Mouse (Mus musculus): ENCODE measurements at regions not wholly inside any gene's neighbourhood (a gene's known extent, or its start where the extent isn't known, plus 50 kb on each side); places are given as distances from the start of the nearest gene placed in this dataset.
"Not testable (repeated sequence)": the region's sequence is repeated elsewhere in the genome, so short reads cannot be mapped to it uniquely, and the experiment has no call there.

DNA sequence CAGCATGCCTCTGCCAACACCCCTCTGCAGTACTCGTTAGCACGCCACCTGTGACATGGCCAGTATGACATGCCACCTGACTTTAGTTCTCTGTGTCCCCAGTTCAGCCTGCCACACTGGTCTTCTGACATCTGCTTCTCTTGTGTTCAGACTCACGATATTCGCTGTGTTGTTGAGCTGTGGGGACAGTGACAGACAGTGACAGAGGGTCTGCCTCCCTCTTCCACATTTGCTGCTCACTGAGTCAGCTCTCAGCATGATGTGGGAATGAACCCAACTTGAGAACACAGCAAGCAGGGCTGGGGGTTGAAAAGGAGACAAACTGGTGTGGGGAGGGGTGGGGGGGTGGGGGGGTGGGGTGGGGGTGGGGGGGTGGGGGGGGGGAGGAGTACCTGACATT, 91.0 kb downstream of the Fam43a start:
- H3K27me3 ChIP-seq, result no peaks in the 10 kb centered on the region
- no peak overlapping the region for H3K4me3 ChIP-seq
- no peak overlapping the region for H3K27ac ChIP-seq
- ATAC-seq (ENCODE audit: low FRiP score), result no peak
- H3K4me2 ChIP-seq (replicated peaks), result no peak overlapping the region
- H3K36me3 ChIP-seq, result no peaks in the 10 kb centered on the region
- peaks cover 7% of the 10 kb centered on the region for H3K4me1 ChIP-seq
- H3K9me3 ChIP-seq (replicated peaks), result no peaks in the 10 kb centered on the region
- H3K9ac ChIP-seq, result no peak overlapping the region
- WGBS, result 69% methylated on average over 4 of the region's 4 CpGs

DNA sequence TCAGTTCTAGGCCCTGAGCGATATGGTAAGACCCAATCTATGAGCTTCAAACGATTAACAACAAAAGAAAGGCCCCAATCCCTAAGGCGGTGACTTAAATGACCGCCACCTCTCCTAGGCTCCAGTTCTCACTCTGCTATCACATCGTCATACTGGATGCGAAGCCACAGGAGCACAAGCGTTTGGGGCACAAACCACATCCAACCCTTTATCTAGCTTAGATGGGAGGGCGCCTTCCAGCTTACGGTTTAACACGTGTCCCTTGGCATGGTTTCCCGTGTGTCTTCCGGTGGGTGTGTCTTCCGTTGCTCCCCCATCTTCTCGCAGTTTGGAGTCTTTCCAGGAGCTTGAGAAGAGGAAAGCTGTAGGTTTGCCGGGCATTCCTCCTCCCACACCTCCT, 92.4 kb downstream of the Fam43a start:
- Histone ChIP-seq H3K4me2 (replicated peaks) (no peak overlapping the region), H3K36me3 (no peaks in the 10 kb centered on the region), H3K4me1 (peaks cover 7% of the 10 kb centered on the region), H3K9me3 (replicated peaks) (no peaks in the 10 kb centered on the region), H3K9ac (no peak overlapping the region), H3K27me3 (no peaks in the 10 kb centered on the region), H3K4me3 (no peak overlapping the region), H3K27ac (no peak overlapping the region)
- 93% methylated on average over 15 of the region's 15 CpGs for WGBS
- ATAC-seq (ENCODE audit: low FRiP score), result no peak

GRCm38 (mm10) chr16:30692541-30693141, 93.1 kb downstream of the Fam43a start:
- H3K9me3 ChIP-seq (replicated peaks), result no peaks in the 10 kb centered on the region
- no peak overlapping the region for H3K9ac ChIP-seq
- no peaks in the 10 kb centered on the region for H3K27me3 ChIP-seq
- H3K4me1 ChIP-seq, result peaks cover 7% of the 10 kb centered on the region
- H3K4me3 ChIP-seq, result no peak overlapping the region
- H3K4me2 ChIP-seq (replicated peaks), result no peak overlapping the region
- no peaks in the 10 kb centered on the region for H3K36me3 ChIP-seq
- ATAC-seq (ENCODE audit: low FRiP score), result no peak
- 61% methylated on average over 5 of the region's 5 CpGs for WGBS
- no peak overlapping the region for H3K27ac ChIP-seq

GRCm38 (mm10) chr16:30693206-30693605, 93.7 kb downstream of the Fam43a start:
- Histone ChIP-seq H3K27me3 (no peaks in the 10 kb centered on the region), H3K27ac (no peak overlapping the region), H3K4me3 (no peak overlapping the region), H3K9me3 (replicated peaks) (no peaks in the 10 kb centered on the region), H3K9ac (no peak overlapping the region), H3K4me1 (peaks cover 10% of the 10 kb centered on the region), H3K4me2 (replicated peaks) (no peak overlapping the region), H3K36me3 (no peaks in the 10 kb centered on the region)
- WGBS, result 77% methylated on average over 3 of the region's 3 CpGs
- no peak for ATAC-seq (ENCODE audit: low FRiP score)

DNA sequence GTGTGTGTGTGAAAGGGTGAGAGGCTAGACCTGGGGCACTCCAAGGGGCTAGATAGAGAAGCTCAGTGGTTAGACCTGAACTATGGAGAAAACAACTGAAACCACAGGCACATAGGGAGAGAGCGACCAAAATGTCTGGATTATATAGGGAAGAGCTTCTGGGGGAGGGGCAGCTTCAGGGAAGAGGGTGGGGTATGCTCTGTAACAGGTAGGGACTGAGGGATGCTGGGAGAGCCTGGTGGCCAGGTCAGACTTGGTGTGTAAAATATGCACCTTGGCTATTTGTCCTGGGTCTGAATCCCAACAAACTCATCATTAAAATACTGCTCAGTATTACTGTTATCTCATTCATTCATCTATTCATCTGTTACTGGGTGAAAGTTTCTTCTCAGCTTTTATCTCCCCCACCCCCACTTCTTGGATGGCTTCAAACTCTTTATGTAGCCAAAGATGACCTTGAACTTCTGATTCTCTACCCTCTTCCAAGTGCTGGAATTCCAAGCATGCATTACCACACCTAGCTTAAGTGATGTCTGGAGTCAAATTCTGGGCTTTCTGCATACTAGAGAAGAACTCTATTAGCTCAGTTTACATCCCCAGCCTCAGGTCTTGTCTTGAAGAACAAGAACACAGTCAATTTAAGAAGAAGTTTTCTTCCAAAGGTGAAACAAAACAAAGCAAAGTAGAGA, 94.5 kb downstream of the Fam43a start:
- Histone ChIP-seq H3K4me3 (no peak overlapping the region), H3K27ac (no peak overlapping the region), H3K9me3 (replicated peaks) (no peaks in the 10 kb centered on the region), H3K4me1 (peaks cover 10% of the 10 kb centered on the region), H3K9ac (no peak overlapping the region), H3K36me3 (no peaks in the 10 kb centered on the region), H3K27me3 (no peaks in the 10 kb centered on the region), H3K4me2 (replicated peaks) (no peak overlapping the region)
- 93% methylated on average over 1 of the region's 1 CpGs for WGBS
- 0 out of 2 replicates have a peak, but pooled peaks have one; percentile 19 for ATAC-seq (ENCODE audit: low FRiP score)

DNA sequence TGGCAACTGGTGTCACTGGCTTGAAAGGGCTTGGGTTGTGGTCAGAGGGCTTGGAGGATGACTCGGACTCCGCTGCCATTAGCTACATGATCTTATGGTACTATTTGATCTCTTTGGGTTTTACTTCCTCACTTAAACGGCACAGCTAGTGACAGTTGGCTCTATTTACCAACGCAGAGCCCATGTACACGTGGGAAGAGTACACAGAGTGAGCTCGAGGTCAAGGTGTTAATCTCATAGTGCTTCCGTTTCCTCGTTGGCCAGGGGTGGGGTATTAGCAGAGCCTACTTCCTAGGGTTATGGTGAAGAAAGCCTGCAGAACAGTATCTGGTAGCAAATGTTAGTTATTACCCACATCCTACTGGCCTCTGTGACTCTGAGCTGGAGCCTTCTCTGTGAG, 96.2 kb downstream of the Fam43a start:
- Histone ChIP-seq H3K36me3 (no peaks in the 10 kb centered on the region), H3K27me3 (no peaks in the 10 kb centered on the region), H3K9me3 (replicated peaks) (no peaks in the 10 kb centered on the region), H3K4me2 (replicated peaks) (no peak overlapping the region), H3K27ac (no peak overlapping the region), H3K4me1 (peaks cover 10% of the 10 kb centered on the region), H3K9ac (no peak overlapping the region), H3K4me3 (no peak overlapping the region)
- 90% methylated on average over 8 of the region's 8 CpGs for WGBS
- ATAC-seq (ENCODE audit: low FRiP score), result no peak

GRCm38 (mm10) chr16:30697209-30697608, 97.7 kb downstream of the Fam43a start:
- 89% methylated on average over 4 of the region's 4 CpGs for WGBS
- Histone ChIP-seq H3K36me3 (no peaks in the 10 kb centered on the region), H3K4me3 (no peak overlapping the region), H3K27ac (no peak overlapping the region), H3K9me3 (replicated peaks) (no peaks in the 10 kb centered on the region), H3K4me2 (replicated peaks) (no peak overlapping the region), H3K4me1 (peaks cover 8% of the 10 kb centered on the region), H3K9ac (no peak overlapping the region), H3K27me3 (no peaks in the 10 kb centered on the region)
- no peak for ATAC-seq (ENCODE audit: low FRiP score)

- ATAC-seq (ENCODE audit: low FRiP score), result no peak
- WGBS, result 55% methylated on average over 2 of the region's 2 CpGs
- H3K4me3 ChIP-seq, result no peak overlapping the region
- no peak overlapping the region for H3K9ac ChIP-seq
- no peak overlapping the region for H3K27ac ChIP-seq
- H3K4me2 ChIP-seq (replicated peaks), result no peak overlapping the region
- H3K36me3 ChIP-seq, result no peaks in the 10 kb centered on the region
- peaks cover 3% of the 10 kb centered on the region; the same call in 1 of the 2 replicates for H3K4me1 ChIP-seq
- H3K27me3 ChIP-seq, result no peaks in the 10 kb centered on the region
- H3K9me3 ChIP-seq (replicated peaks), result no peaks in the 10 kb centered on the region
Observed at GRCm38 (mm10) chr16:30697806-30698205, 98.3 kb downstream of the Fam43a start.

DNA sequence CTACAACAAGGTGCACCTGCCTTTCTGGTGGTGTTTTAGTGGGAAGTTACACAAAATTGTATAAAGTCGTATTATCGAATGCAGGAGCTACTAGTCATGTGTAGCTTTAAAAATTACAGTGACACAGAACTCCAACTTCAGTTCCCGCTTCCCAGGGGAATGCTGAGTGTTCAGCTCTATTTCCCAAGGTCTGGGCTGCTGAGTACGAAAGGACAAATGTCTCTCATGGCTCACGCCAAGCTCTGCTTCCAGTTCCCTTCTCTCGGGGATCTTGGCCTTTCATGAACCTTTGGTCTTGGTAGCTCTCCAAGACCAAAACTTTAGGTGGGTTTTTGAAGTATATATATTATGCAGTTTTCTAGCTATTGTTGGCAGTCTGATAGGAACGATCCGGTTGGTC, 104.3 kb downstream of the Fam43a start:
- Histone ChIP-seq H3K27ac (no peak overlapping the region), H3K4me1 (no peaks in the 10 kb centered on the region), H3K27me3 (no peaks in the 10 kb centered on the region), H3K4me3 (no peak overlapping the region), H3K9ac (no peak overlapping the region), H3K36me3 (no peaks in the 10 kb centered on the region), H3K9me3 (replicated peaks) (peaks cover 6% of the 10 kb centered on the region; the same call in 1 of the 2 replicates), H3K4me2 (replicated peaks) (no peak overlapping the region)
- no peak for ATAC-seq (ENCODE audit: low FRiP score)
- 93% methylated on average over 8 of the region's 8 CpGs for WGBS

GRCm38 (mm10) chr16:30709501-30709900, 110.0 kb downstream of the Fam43a start:
- 67% methylated on average over 15 of the region's 15 CpGs for whole genome bisulfite sequencing
- Histone ChIP-seq H3K4me3 (no peak overlapping the region), H3K36me3 (no peaks in the 10 kb centered on the region), H3K4me1 (no peaks in the 10 kb centered on the region), H3K27me3 (no peaks in the 10 kb centered on the region), H3K9me3 (replicated peaks) (peaks cover 6% of the 10 kb centered on the region; the same call in 1 of the 2 replicates), H3K4me2 (replicated peaks) (no peak overlapping the region), H3K27ac (no peak overlapping the region), H3K9ac (no peak overlapping the region)
- no peak for ATAC-seq (ENCODE audit: low FRiP score)

DNA sequence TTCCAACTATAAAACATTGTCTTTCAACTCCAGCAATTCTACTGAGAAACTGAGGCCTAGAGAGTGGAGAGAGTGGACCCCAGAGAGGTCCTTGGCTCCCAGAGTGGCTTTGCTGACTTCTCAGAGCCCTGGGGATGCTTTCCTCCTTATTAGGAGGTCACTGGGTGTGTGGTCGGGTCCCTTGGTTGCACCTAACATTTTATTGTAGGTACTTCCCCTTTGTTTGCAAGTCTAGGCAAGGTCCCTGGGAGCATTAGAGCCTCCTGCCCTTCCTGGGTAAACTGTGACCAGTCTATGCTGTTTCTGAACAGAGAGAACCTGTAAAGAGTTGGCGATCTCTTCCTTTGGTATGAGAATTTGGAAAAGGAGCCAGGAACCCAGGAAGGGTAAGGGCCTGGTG, 110.5 kb downstream of the Fam43a start:
- Histone ChIP-seq H3K4me2 (replicated peaks) (no peak overlapping the region), H3K27ac (no peak overlapping the region), H3K9me3 (replicated peaks) (peaks cover 6% of the 10 kb centered on the region; the same call in 1 of the 2 replicates), H3K4me1 (no peaks in the 10 kb centered on the region), H3K4me3 (no peak overlapping the region), H3K36me3 (no peaks in the 10 kb centered on the region), H3K9ac (no peak overlapping the region), H3K27me3 (no peaks in the 10 kb centered on the region)
- 94% methylated on average over 2 of the region's 2 CpGs for WGBS
- no peak for ATAC-seq (ENCODE audit: low FRiP score)

GRCm38 (mm10) chr16:30712570-30712969, 113.0 kb downstream of the Fam43a start:
- Histone ChIP-seq H3K27ac (no peak overlapping the region), H3K9me3 (replicated peaks) (peaks cover 3% of the 10 kb centered on the region; the same call in 1 of the 2 replicates), H3K9ac (no peak overlapping the region), H3K4me1 (no peaks in the 10 kb centered on the region), H3K36me3 (no peaks in the 10 kb centered on the region), H3K4me2 (replicated peaks) (no peak overlapping the region), H3K4me3 (no peak overlapping the region), H3K27me3 (no peaks in the 10 kb centered on the region)
- WGBS, result 74% methylated on average over 6 of the region's 6 CpGs
- ATAC-seq (ENCODE audit: low FRiP score), result no peak

GRCm38 (mm10) chr16:30717577-30717976, 118.1 kb downstream of the Fam43a start:
- not testable (repeated sequence) for H3K4me1 ChIP-seq; H3K36me3 ChIP-seq; H3K9me3 ChIP-seq (replicated peaks); ATAC-seq (ENCODE audit: low FRiP score); H3K27me3 ChIP-seq; H3K27ac ChIP-seq; H3K4me2 ChIP-seq (replicated peaks); H3K9ac ChIP-seq; H3K4me3 ChIP-seq

All from hindbrain, embryonic 12.5 days (tissue).